29 mouse cellular contexts compared by ENCODE assay signal in genomic region chr17:34269817-34270216, GRCm38 (mm10). TPM values are rescaled to one million over a fixed set of nuclear protein-coding genes. Genes with fewer than 3 reads are reported as not detected.
"Had no signal": no experiment of that assay in that cellular context is flagged by ENCODE, and none has a peak within 500 bp of the region (broad histone marks: within the 10 kb centered on the region; RNA-seq: fewer than 3 reads in every experiment).

No protein-coding gene starts in this region.

- DNase-seq: left cerebral cortex, postnatal 4 days; liver; liver, embryonic 13.5 days; liver, postnatal 0 days; lung, adult 18-20 months; lung, adult 2 months; lung, embryonic 14.5 days; lung, postnatal 10 days; lung, postnatal 14 days; lung, postnatal 36 days; lung, postnatal 4 days; midbrain, embryonic 14.5 days had no signal

- H3K36me3 ChIP-seq: limb, embryonic 10.5 days; limb, embryonic 12.5 days; limb, embryonic 13.5 days; limb, embryonic 15.5 days; liver, embryonic 12.5 days; liver, embryonic 13.5 days; liver, embryonic 15.5 days; lung, embryonic 15.5 days; midbrain, embryonic 10.5 days; midbrain, embryonic 12.5 days; midbrain, embryonic 13.5 days; midbrain, embryonic 15.5 days had no signal

RNA-seq across cellular contexts. Expression of gene H2-Ob, which starts 31.1 kb away (rescaled TPM):
- total RNA-seq: left cerebral cortex, postnatal 36 days; left cerebral cortex, postnatal 4 days had no signal

RNA-seq across cellular contexts. Expression of gene H2-Eb2, which starts 55.6 kb away (rescaled TPM):
- total RNA-seq: left cerebral cortex, adult 2 months; left cerebral cortex, adult 8-10 months; left cerebral cortex, postnatal 10 days; left cerebral cortex, postnatal 14 days; left cerebral cortex, postnatal 25 days; left cerebral cortex, postnatal 36 days; left cerebral cortex, postnatal 4 days had no signal
